Mouse (Mus musculus): Measurements from ENCODE around the gene Sh3gl1. TPM values are rescaled to one million over a fixed set of nuclear protein-coding genes. Genes with fewer than 3 reads are reported as not detected.

The Sh3gl1 gene
- polyA plus RNA-seq, 1 experiment from 2014 or later: 201 TPM

- H3K9ac ChIP-seq: no peak overlapping the region
- H3K27ac ChIP-seq (replicated peaks): no peak overlapping the region
- no peaks in the 10 kb centered on the region for H3K27me3 ChIP-seq
- peaks cover 31% of the 10 kb centered on the region for H3K36me3 ChIP-seq
- H3K4me2 ChIP-seq (replicated peaks): no peak overlapping the region
- WGBS: 62% methylated on average over 1 of the region's 1 CpGs
- H3K4me3 ChIP-seq (replicated peaks): no peak overlapping the region
- peaks cover 45% of the 10 kb centered on the region for H3K4me1 ChIP-seq
- no peaks in the 10 kb centered on the region for H3K9me3 ChIP-seq (replicated peaks)
- no peak for ATAC-seq (ENCODE audit: insufficient number of reproducible peaks, low FRiP score, low TSS enrichment, low read depth)
Measured at GRCm38 (mm10) chr17:56026881-56027280, 9.6 kb downstream of the Sh3gl1 start.

- Histone ChIP-seq H3K4me1 (peaks cover 42% of the 10 kb centered on the region), H3K27me3 (no peaks in the 10 kb centered on the region), H3K36me3 (peaks cover 28% of the 10 kb centered on the region), H3K4me2 (replicated peaks) (no peak overlapping the region), H3K27ac (replicated peaks) (no peak overlapping the region), H3K9ac (no peak overlapping the region), H3K9me3 (replicated peaks) (no peaks in the 10 kb centered on the region), H3K4me3 (replicated peaks) (no peak overlapping the region)
- no peak for ATAC-seq (ENCODE audit: insufficient number of reproducible peaks, low FRiP score, low TSS enrichment, low read depth)
- 73% methylated on average over 1 of the region's 1 CpGs for WGBS
Measured at GRCm38 (mm10) chr17:56026303-56026702, 10.1 kb downstream of the Sh3gl1 start.

DNA sequence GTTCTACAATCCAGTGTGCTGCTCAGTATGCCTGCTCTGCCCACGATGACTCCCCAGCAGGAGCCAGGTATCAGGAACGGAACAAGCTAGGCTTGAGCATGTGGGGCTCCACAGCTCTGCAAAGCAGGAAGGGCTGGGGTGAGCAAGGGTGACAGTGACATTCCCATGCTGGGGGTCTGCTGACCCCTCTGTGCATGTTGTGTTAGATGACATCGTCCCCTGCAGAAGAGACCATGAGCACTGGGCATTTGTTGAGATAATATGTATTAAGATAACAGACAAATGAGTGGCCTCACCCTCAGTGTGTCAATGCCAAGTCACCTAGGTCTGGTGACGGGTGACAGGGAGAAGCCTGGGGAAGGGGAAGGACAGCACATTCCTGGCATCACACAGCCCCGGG is 11.5 kb downstream of the Sh3gl1 start:
- 0 out of 2 replicates have a peak overlapping the region, but pooled peaks have one; percentile 11 for H3K27ac ChIP-seq (replicated peaks)

DNA sequence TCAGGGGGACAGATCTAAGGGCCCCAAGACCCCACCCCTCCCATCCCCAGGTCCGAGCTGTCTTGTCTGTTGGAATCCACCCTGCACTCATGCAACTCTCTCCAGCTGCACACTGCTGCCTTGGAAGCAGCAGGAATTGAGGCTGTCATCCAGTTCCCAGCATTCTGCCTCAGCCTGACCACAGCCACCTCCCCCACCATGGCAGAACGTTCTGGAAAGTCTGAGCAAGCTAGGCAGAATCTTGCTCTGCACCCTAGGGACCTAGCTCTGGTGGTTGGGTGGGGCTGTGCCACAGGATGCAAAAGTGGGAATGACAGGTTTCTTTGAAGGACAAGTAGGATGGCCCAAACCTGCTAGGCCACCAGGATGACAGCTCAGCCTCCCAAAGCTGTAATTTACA is 12.0 kb downstream of the Sh3gl1 start:
- peaks cover 23% of the 10 kb centered on the region for H3K36me3 ChIP-seq
- 0 out of 2 replicates have a peak overlapping the region, but pooled peaks have one; percentile 11 for H3K27ac ChIP-seq (replicated peaks)
- no peak overlapping the region for H3K9ac ChIP-seq
- no peaks in the 10 kb centered on the region for H3K9me3 ChIP-seq (replicated peaks)
- H3K27me3 ChIP-seq: no peaks in the 10 kb centered on the region
- WGBS: 48% methylated on average over 2 of the region's 2 CpGs
- no peak overlapping the region for H3K4me3 ChIP-seq (replicated peaks)
- no peak overlapping the region for H3K4me2 ChIP-seq (replicated peaks)
- H3K4me1 ChIP-seq: peaks cover 35% of the 10 kb centered on the region
- no peak for ATAC-seq (ENCODE audit: insufficient number of reproducible peaks, low FRiP score, low TSS enrichment, low read depth)

More for the DNA sequence above, 11.5 kb downstream of the Sh3gl1 start:
- Histone ChIP-seq H3K9ac (no peak overlapping the region), H3K27me3 (no peaks in the 10 kb centered on the region), H3K4me2 (replicated peaks) (no peak overlapping the region), H3K4me3 (replicated peaks) (no peak overlapping the region), H3K36me3 (peaks cover 23% of the 10 kb centered on the region), H3K9me3 (replicated peaks) (no peaks in the 10 kb centered on the region), H3K4me1 (peaks cover 35% of the 10 kb centered on the region)
- ATAC-seq (ENCODE audit: insufficient number of reproducible peaks, low FRiP score, low TSS enrichment, low read depth): no peak
- 77% methylated on average over 5 of the region's 5 CpGs for WGBS

DNA sequence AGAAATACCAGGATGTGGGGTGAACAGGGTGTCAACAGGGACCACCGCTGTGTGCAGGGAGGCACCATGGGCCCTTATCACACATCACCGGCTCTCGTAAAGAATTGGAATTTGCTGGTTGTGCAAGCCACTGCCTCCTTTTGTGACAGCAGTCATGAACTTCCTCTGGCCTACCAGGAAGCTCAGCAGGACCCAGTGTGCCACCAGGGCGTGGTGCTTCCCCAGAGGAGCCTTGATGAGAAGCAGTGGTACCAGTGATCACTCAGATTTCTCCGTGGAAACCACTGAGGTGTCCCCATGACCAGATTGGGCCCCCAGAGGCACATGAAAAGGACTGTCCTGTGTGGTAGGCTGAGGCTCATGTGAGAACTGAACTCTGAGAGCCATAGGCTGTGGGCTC is 13.0 kb downstream of the Sh3gl1 start:
- Histone ChIP-seq H3K9me3 (replicated peaks) (no peaks in the 10 kb centered on the region), H3K27me3 (no peaks in the 10 kb centered on the region), H3K4me2 (replicated peaks) (no peak overlapping the region), H3K36me3 (peaks cover 29% of the 10 kb centered on the region), H3K4me1 (peaks cover 33% of the 10 kb centered on the region), H3K9ac (no peak overlapping the region), H3K4me3 (replicated peaks) (no peak overlapping the region), H3K27ac (replicated peaks) (0 out of 2 replicates have a peak overlapping the region, but pooled peaks have one; percentile 8)
- 72% methylated on average over 5 of the region's 5 CpGs for WGBS
- no peak for ATAC-seq (ENCODE audit: insufficient number of reproducible peaks, low FRiP score, low TSS enrichment, low read depth)

GRCm38 (mm10) chr17:56022989-56023290 is 13.5 kb downstream of the Sh3gl1 start:
- peaks cover 31% of the 10 kb centered on the region for H3K36me3 ChIP-seq
- ATAC-seq (ENCODE audit: insufficient number of reproducible peaks, low FRiP score, low TSS enrichment, low read depth): no peak
- H3K9ac ChIP-seq: no peak overlapping the region

DNA sequence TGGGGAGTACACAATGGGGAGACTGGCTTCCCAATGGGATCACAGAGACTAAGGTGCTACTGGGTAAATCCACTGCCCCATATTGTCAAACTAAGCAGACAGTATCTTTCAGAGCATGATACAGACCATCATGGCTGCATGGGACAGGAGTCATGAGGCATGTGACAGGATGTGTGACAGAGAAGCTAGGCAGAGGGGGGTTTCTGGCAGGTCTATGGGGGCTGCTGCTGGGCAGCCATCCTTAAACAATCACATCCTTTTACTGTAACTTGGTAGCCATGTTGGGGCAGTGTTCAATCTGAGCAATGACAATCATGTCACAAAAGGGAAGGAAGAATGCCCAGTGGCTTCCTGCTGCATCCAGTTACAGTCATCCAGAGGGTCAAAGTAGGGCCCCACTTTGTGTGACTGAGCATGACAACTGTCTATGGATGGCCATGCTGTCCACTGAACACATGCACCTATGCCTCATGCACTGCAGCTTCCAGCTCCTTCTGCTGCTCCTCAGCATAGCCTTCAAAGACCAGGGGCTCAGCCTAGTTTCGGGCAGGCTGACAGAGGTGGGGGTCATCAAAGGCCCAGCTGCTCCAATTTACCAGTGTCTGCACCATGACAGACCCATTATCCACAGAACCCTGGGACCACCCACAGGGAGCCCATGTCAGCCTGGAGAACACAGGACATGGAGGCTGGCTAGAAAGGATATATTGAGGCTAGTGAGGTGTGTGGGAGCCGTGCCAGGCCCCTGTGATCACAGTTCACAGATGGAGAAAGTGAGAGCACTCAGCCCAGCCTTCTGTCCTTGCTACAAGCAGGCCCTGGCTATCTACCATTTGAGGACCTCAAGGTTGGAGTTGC is 14.1 kb downstream of the Sh3gl1 start:
- 60% methylated on average over 2 of the region's 2 CpGs for WGBS
- H3K4me1 ChIP-seq: peaks cover 26% of the 10 kb centered on the region
- peaks cover 37% of the 10 kb centered on the region for H3K36me3 ChIP-seq
- H3K9ac ChIP-seq: no peak overlapping the region
- no peaks in the 10 kb centered on the region for H3K9me3 ChIP-seq (replicated peaks)
- H3K27ac ChIP-seq (replicated peaks): 0 out of 2 replicates have a peak overlapping the region, but pooled peaks have one; percentile 7
- no peak overlapping the region for H3K4me3 ChIP-seq (replicated peaks)
- ATAC-seq (ENCODE audit: insufficient number of reproducible peaks, low FRiP score, low TSS enrichment, low read depth): no peak
- H3K4me2 ChIP-seq (replicated peaks): no peak overlapping the region
- H3K27me3 ChIP-seq: no peaks in the 10 kb centered on the region

More at GRCm38 (mm10) chr17:56022989-56023290, 13.5 kb downstream of the Sh3gl1 start:
- H3K9me3 ChIP-seq (replicated peaks): no peaks in the 10 kb centered on the region
- no peak overlapping the region for H3K4me2 ChIP-seq (replicated peaks)
- H3K4me1 ChIP-seq: peaks cover 31% of the 10 kb centered on the region
- no peak overlapping the region for H3K4me3 ChIP-seq (replicated peaks)
- no peaks in the 10 kb centered on the region for H3K27me3 ChIP-seq
- H3K27ac ChIP-seq (replicated peaks): no peak overlapping the region
- 83% methylated on average over 4 of the region's 4 CpGs for WGBS

- no peaks in the 10 kb centered on the region for H3K27me3 ChIP-seq
- H3K4me1 ChIP-seq: peaks cover 26% of the 10 kb centered on the region
- ATAC-seq (ENCODE audit: insufficient number of reproducible peaks, low FRiP score, low TSS enrichment, low read depth): no peak
- H3K27ac ChIP-seq (replicated peaks): no peak overlapping the region
- no peaks in the 10 kb centered on the region for H3K9me3 ChIP-seq (replicated peaks)
- H3K36me3 ChIP-seq: peaks cover 47% of the 10 kb centered on the region
- H3K4me3 ChIP-seq (replicated peaks): no peak overlapping the region
- 70% methylated on average over 4 of the region's 4 CpGs for WGBS
- no peak overlapping the region for H3K4me2 ChIP-seq (replicated peaks)
- no peak overlapping the region for H3K9ac ChIP-seq
Measured at GRCm38 (mm10) chr17:56021161-56021910, 15.1 kb downstream of the Sh3gl1 start.

DNA sequence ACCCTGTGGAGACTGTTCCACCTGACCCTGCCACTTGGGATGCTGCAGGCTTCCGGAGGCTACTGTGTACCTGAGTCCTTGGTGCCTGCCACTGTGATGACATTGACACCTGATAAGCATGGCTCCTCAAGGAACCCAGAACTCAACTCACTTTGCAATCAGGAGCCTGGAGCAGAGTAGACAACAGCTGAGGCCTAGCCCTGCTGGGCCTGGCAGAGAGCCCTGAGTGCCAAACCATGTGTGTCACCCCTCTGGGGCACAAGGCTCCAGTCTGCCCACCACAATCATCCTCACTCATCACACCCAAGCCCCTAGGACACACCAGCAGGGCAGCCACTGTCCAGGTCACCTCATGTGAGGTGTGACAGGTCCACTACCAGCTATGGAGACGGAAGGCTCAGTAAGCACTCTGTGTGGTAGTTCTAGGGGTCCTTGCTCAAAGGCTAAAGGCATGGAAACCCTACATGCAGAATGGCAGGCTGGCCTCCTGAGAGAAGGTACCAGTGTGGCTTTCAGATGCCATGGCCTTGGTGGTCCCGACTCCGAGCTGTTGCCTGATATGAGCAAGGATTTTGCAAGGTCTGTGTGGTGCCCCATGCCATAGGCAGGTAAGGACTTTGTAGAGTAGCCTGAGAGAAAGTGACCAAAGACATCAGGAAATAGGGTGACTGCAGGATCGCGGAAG is 15.9 kb downstream of the Sh3gl1 start:
- 85% methylated on average over 6 of the region's 6 CpGs for WGBS

GRCm38 (mm10) chr17:56018347-56019131 is 17.9 kb downstream of the Sh3gl1 start:
- Histone ChIP-seq H3K9ac (no peak overlapping the region), H3K4me2 (replicated peaks) (no peak overlapping the region), H3K4me3 (replicated peaks) (no peak overlapping the region), H3K9me3 (replicated peaks) (no peaks in the 10 kb centered on the region), H3K4me1 (peaks cover 11% of the 10 kb centered on the region), H3K27ac (replicated peaks) (0 out of 2 replicates have a peak overlapping the region, but pooled peaks have one; percentile 2), H3K36me3 (peaks cover 72% of the 10 kb centered on the region), H3K27me3 (no peaks in the 10 kb centered on the region)
- 67% methylated on average over 20 of the region's 20 CpGs for WGBS
- ATAC-seq (ENCODE audit: insufficient number of reproducible peaks, low FRiP score, low TSS enrichment, low read depth): no peak

More for the DNA sequence above, 15.9 kb downstream of the Sh3gl1 start:
- no peak overlapping the region for H3K27ac ChIP-seq (replicated peaks)
- H3K9me3 ChIP-seq (replicated peaks): no peaks in the 10 kb centered on the region
- no peak overlapping the region for H3K9ac ChIP-seq
- no peaks in the 10 kb centered on the region for H3K27me3 ChIP-seq
- H3K4me2 ChIP-seq (replicated peaks): no peak overlapping the region
- H3K36me3 ChIP-seq: peaks cover 55% of the 10 kb centered on the region
- no peak for ATAC-seq (ENCODE audit: insufficient number of reproducible peaks, low FRiP score, low TSS enrichment, low read depth)
- H3K4me1 ChIP-seq: peaks cover 26% of the 10 kb centered on the region
- no peak overlapping the region for H3K4me3 ChIP-seq (replicated peaks)
